Mouse (Mus musculus) heart, embryonic 11.5 days (tissue): ENCODE data around the gene Cort. TPM values are rescaled to one million over a fixed set of nuclear protein-coding genes. Genes with fewer than 3 reads are reported as not detected.

ENCODE experiments used
- ATAC-seq: fragments of 200-750 bp; cut with Nextera tagmentation; replicated peaks from 2 replicates; pipeline ENCODE4 v1.8.0; 2017; ENCODE audit warnings: moderate library complexity; ENCODE audit not compliant: insufficient number of reproducible peaks, low FRiP score, low TSS enrichment
- H3K27ac ChIP-seq: fragments of 300-500 bp; sonication (generic); 2 replicates; pipeline ENCODE4 v1.5.1; 2014; ENCODE audit warnings: mild to moderate bottlenecking, low read depth, low read length
- H3K27me3 ChIP-seq: fragments of 300-500 bp; sonication (generic); 2 replicates; pipeline ENCODE4 v1.6.1; 2014; ENCODE audit warnings: mild to moderate bottlenecking, low read length, mixed read lengths; ENCODE audit not compliant: control insufficient read depth, insufficient read depth
- H3K36me3 ChIP-seq: fragments of 300-500 bp; sonication (generic); 2 replicates; pipeline ENCODE4 v1.6.1; 2014; ENCODE audit warnings: mild to moderate bottlenecking, low read length, moderate library complexity, mixed read lengths; ENCODE audit not compliant: control insufficient read depth, insufficient read depth
- H3K4me1 ChIP-seq: fragments of 300-500 bp; sonication (generic); 2 replicates; pipeline ENCODE4 v1.6.1; 2014; ENCODE audit warnings: low read length; ENCODE audit not compliant: control insufficient read depth, insufficient read depth
- H3K4me2 ChIP-seq: fragments of 300-500 bp; sonication (generic); 2 replicates; pipeline ENCODE4 v1.6.1; 2014; ENCODE audit warnings: mild to moderate bottlenecking, moderate library complexity
- H3K4me3 ChIP-seq: fragments of 300-500 bp; sonication (generic); 2 replicates; pipeline ENCODE4 v1.5.1; 2014; ENCODE audit warnings: low read depth, low read length
- H3K9ac ChIP-seq: fragments of 300-500 bp; sonication (generic); 2 replicates; pipeline ENCODE4 v1.6.1; 2014; ENCODE audit warnings: mild to moderate bottlenecking, low read depth, low read length, moderate library complexity
- H3K9me3 ChIP-seq: fragments of 300-500 bp; sonication (generic); replicated peaks from 2 replicates; pipeline ENCODE4 v1.6.1; 2016; ENCODE audit warnings: low read length; ENCODE audit not compliant: control insufficient read depth
- WGBS: fragments of 180-500 bp; shearing (Covaris S2); extraction: QIAGEN DNeasy Blood & Tissue Kit; methylation state at CpG from one replicate; pipeline ENCODE4 v1.1.7; 2014; ENCODE audit not compliant: insufficient replicate concordance; 5-methylcytosine and 5-hydroxymethylcytosine counted together
- polyA plus RNA-seq: library from polyadenylated mRNA; unstranded; fragments of >200 nt; fragmentation: Nextera tagmentation; extraction: Ambion mirVana; gene quantifications from 2 replicates; pipeline ENCODE4 v1.2.1, GENCODE M21; 2014

Cort gene
- polyA plus RNA-seq, 1 experiment from 2014 or later: 0.24 TPM

GRCm38 (mm10) chr4:149166215-149166946 is 39.8 kb upstream of the Cort start, which contains the start of gene Pgd:
Gene Pgd (minus strand): TSS chr4:149166771.
- WGBS: under 1% methylated on average over 57 of the region's 59 CpGs
- H3K9ac ChIP-seq: peak within 1 kb of the TSS; percentile 95
- H3K4me1 ChIP-seq: peaks cover 9% of the 10 kb centered on the region
- no peaks in the 10 kb centered on the region for H3K27me3 ChIP-seq
- H3K4me2 ChIP-seq: peak within 1 kb of the TSS; percentile 93
- peak within 1 kb of the TSS; percentile 86 for H3K27ac ChIP-seq
- no peaks in the 10 kb centered on the region for H3K9me3 ChIP-seq
- peak; percentile 99 for ATAC-seq
- H3K4me3 ChIP-seq: peak within 1 kb of the TSS; percentile 92
- peaks cover 2% of the 10 kb centered on the region; the same call in 1 of the 2 replicates for H3K36me3 ChIP-seq

GRCm38 (mm10) chr4:149164150-149164549 is 37.6 kb upstream of the Cort start:
- WGBS: 62% methylated on average over 5 of the region's 5 CpGs
- Histone ChIP-seq H3K9me3 (no peaks in the 10 kb centered on the region), H3K27ac (no peak overlapping the region), H3K4me2 (no peak overlapping the region), H3K4me1 (peaks cover 9% of the 10 kb centered on the region), H3K9ac (no peak overlapping the region), H3K4me3 (no peak overlapping the region), H3K27me3 (no peaks in the 10 kb centered on the region), H3K36me3 (peaks cover 12% of the 10 kb centered on the region; the same call in 1 of the 2 replicates)
- no peak for ATAC-seq

- Histone ChIP-seq H3K9ac (no peak overlapping the region), H3K4me3 (no peak overlapping the region), H3K36me3 (peaks cover 15% of the 10 kb centered on the region), H3K4me2 (no peak overlapping the region), H3K4me1 (peaks cover 9% of the 10 kb centered on the region), H3K27ac (no peak overlapping the region), H3K27me3 (no peaks in the 10 kb centered on the region), H3K9me3 (no peaks in the 10 kb centered on the region)
- ATAC-seq: no peak
- 72% methylated on average over 1 of the region's 1 CpGs for WGBS
Measured at GRCm38 (mm10) chr4:149163196-149163595, 36.6 kb upstream of the Cort start.

GRCm38 (mm10) chr4:149161166-149161565 is 34.6 kb upstream of the Cort start:
- H3K9me3 ChIP-seq: no peaks in the 10 kb centered on the region
- no peak overlapping the region for H3K9ac ChIP-seq
- H3K36me3 ChIP-seq: peaks cover 33% of the 10 kb centered on the region
- H3K27ac ChIP-seq: no peak overlapping the region
- no peak overlapping the region for H3K4me3 ChIP-seq
- no peak for ATAC-seq
- peaks cover 9% of the 10 kb centered on the region for H3K4me1 ChIP-seq
- WGBS: 95% methylated on average over 6 of the region's 6 CpGs
- no peak overlapping the region for H3K4me2 ChIP-seq
- no peaks in the 10 kb centered on the region for H3K27me3 ChIP-seq

- Histone ChIP-seq H3K4me2 (no peak overlapping the region), H3K9me3 (no peaks in the 10 kb centered on the region), H3K4me3 (no peak overlapping the region), H3K9ac (no peak overlapping the region), H3K27ac (no peak overlapping the region), H3K36me3 (peaks cover 45% of the 10 kb centered on the region), H3K4me1 (no peaks in the 10 kb centered on the region), H3K27me3 (no peaks in the 10 kb centered on the region)
- ATAC-seq: no peak
- 89% methylated on average over 13 of the region's 13 CpGs for WGBS
Measured at GRCm38 (mm10) chr4:149159891-149160290, 33.3 kb upstream of the Cort start.

GRCm38 (mm10) chr4:149159203-149159602 is 32.6 kb upstream of the Cort start:
- ATAC-seq: no peak
- Histone ChIP-seq H3K9me3 (no peaks in the 10 kb centered on the region), H3K4me3 (no peak overlapping the region), H3K27me3 (no peaks in the 10 kb centered on the region), H3K36me3 (peaks cover 48% of the 10 kb centered on the region), H3K27ac (no peak overlapping the region), H3K9ac (no peak overlapping the region), H3K4me1 (no peaks in the 10 kb centered on the region), H3K4me2 (no peak overlapping the region)
- 76% methylated on average over 2 of the region's 2 CpGs for WGBS

GRCm38 (mm10) chr4:149157415-149157973 is 30.9 kb upstream of the Cort start:
- no peaks in the 10 kb centered on the region for H3K9me3 ChIP-seq
- ATAC-seq: no peak
- no peak overlapping the region for H3K4me2 ChIP-seq
- no peak overlapping the region for H3K4me3 ChIP-seq
- peaks cover 53% of the 10 kb centered on the region for H3K36me3 ChIP-seq
- H3K9ac ChIP-seq: no peak overlapping the region
- H3K4me1 ChIP-seq: no peaks in the 10 kb centered on the region
- WGBS: 91% methylated on average over 8 of the region's 8 CpGs
- H3K27ac ChIP-seq: no peak overlapping the region
- no peaks in the 10 kb centered on the region for H3K27me3 ChIP-seq

GRCm38 (mm10) chr4:149155711-149156110 is 29.1 kb upstream of the Cort start:
- no peak for ATAC-seq
- no peak overlapping the region for H3K4me3 ChIP-seq

GRCm38 (mm10) chr4:149154859-149155258 is 28.3 kb upstream of the Cort start:
- no peak overlapping the region for H3K4me2 ChIP-seq
- WGBS: 96% methylated on average over 7 of the region's 7 CpGs
- peaks cover 62% of the 10 kb centered on the region for H3K36me3 ChIP-seq
- no peak overlapping the region for H3K4me3 ChIP-seq
- H3K9ac ChIP-seq: no peak overlapping the region
- no peaks in the 10 kb centered on the region for H3K27me3 ChIP-seq
- no peaks in the 10 kb centered on the region for H3K9me3 ChIP-seq
- no peak for ATAC-seq
- no peaks in the 10 kb centered on the region for H3K4me1 ChIP-seq
- H3K27ac ChIP-seq: no peak overlapping the region

More at GRCm38 (mm10) chr4:149155711-149156110, 29.1 kb upstream of the Cort start:
- Histone ChIP-seq H3K36me3 (peaks cover 64% of the 10 kb centered on the region), H3K9me3 (no peaks in the 10 kb centered on the region), H3K4me1 (no peaks in the 10 kb centered on the region), H3K9ac (no peak overlapping the region), H3K4me2 (no peak overlapping the region), H3K27me3 (no peaks in the 10 kb centered on the region), H3K27ac (no peak overlapping the region)
- 96% methylated on average over 6 of the region's 6 CpGs for WGBS
